ENCODE assay signal across 21 mouse cellular contexts in genomic region chr12:24686038-24686695, GRCm38 (mm10). TPM values are rescaled to one million over a fixed set of nuclear protein-coding genes. Genes with fewer than 3 reads are reported as not detected.
A peak's percentile ranks its signal among the peaks of the same experiment; 100 is the strongest.
DNase-seq lines count a peak whose midpoint lies in the region; ATAC-seq and TF ChIP-seq lines count a peak whose summit lies in the region.
"Had no signal": no experiment of that assay in that cellular context is flagged by ENCODE, and none has a peak within 500 bp of the region (broad histone marks: within the 10 kb centered on the region; RNA-seq: fewer than 3 reads in every experiment).

No protein-coding gene starts in this region.

- peak; percentile 40 for TF ChIP-seq CTCF in kidney, adult 2 months (conservative IDR thresholded peaks at IDR 0.05; ENCODE audit: insufficient read depth, insufficient read length, low read depth, low read length)
- peak; percentile 24; the same call in 1 of the 2 replicates for TF ChIP-seq CTCF in liver, postnatal 0 days (IDR thresholded peaks at IDR 0.05; ENCODE audit: low read depth)

- H3K27me3 ChIP-seq in intestine, embryonic 16.5 days (replicated peaks; ENCODE audit: control insufficient read depth, insufficient read depth, low read length): peaks cover 2% of the 10 kb centered on the region; the same call in 1 of the 2 replicates
- no peaks in the 10 kb centered on the region for H3K27me3 ChIP-seq in kidney, adult 2 months (replicated peaks; ENCODE audit: control insufficient read depth, insufficient read depth, low read length)
- H3K27me3 ChIP-seq in liver, postnatal 0 days (ENCODE audit: insufficient read depth, low read length): peaks cover 14% of the 10 kb centered on the region; the same call in 1 of the 2 replicates

- TF ChIP-seq POLR2A in kidney, adult 2 months (IDR thresholded peaks at IDR 0.05; ENCODE audit: low read depth, low read length): peak; percentile 41

- H3K36me3 ChIP-seq in intestine, embryonic 16.5 days (ENCODE audit: control insufficient read depth, insufficient read depth, low read length): no peaks in the 10 kb centered on the region
- H3K36me3 ChIP-seq in kidney, adult 2 months (ENCODE audit: control insufficient read depth, insufficient read depth, low read length): no peaks in the 10 kb centered on the region
- no peaks in the 10 kb centered on the region for H3K36me3 ChIP-seq in liver, postnatal 0 days (replicated peaks; ENCODE audit: insufficient read depth, low read length)
- H3K36me3 ChIP-seq: forebrain, embryonic 15.5 days; hindbrain, embryonic 15.5 days; limb, embryonic 13.5 days; neural tube, embryonic 12.5 days had no signal

- peak; percentile 93 for DNase-seq in kidney, adult 2 months
- peak; percentile 59 to 82 for DNase-seq in kidney, postnatal 25 days
- DNase-seq in liver, postnatal 0 days: no peak
- DNase-seq in testis, postnatal 10 days (ENCODE audit: low spot score): no peak
- DNase-seq in embryo, embryonic 10 days (ENCODE audit: low spot score): no peak
- no peak for DNase-seq in adrenal gland, postnatal 10 days
- DNase-seq: adrenal gland, postnatal 14 days; cerebellum, postnatal 10 days; heart, adult 18-20 months; layer of hippocampus, adult 9-11 months; right cerebral cortex, postnatal 4 days; thymus, postnatal 36 days had no signal

- H3K9me3 ChIP-seq in intestine, embryonic 16.5 days (ENCODE audit: control insufficient read depth, low read length): no peaks in the 10 kb centered on the region
- no peaks in the 10 kb centered on the region for H3K9me3 ChIP-seq in liver, postnatal 0 days (ENCODE audit: low read length)
- H3K9me3 ChIP-seq: forebrain, embryonic 15.5 days; hindbrain, embryonic 15.5 days; limb, embryonic 13.5 days; neural tube, embryonic 12.5 days had no signal

- ATAC-seq in intestine, embryonic 16.5 days: peak; percentile 89
- peak; percentile 95 for ATAC-seq in liver, postnatal 0 days
- no peak for ATAC-seq in cerebellum, adult (ENCODE audit: insufficient number of reproducible peaks, low FRiP score, low TSS enrichment)
- ATAC-seq: CD4-positive, CD25-positive, alpha-beta regulatory T cell, adult 4 months; forebrain, embryonic 15.5 days had no signal

- peaks cover 21% of the 10 kb centered on the region for H3K4me1 ChIP-seq in intestine, embryonic 16.5 days (ENCODE audit: control insufficient read depth, insufficient read depth, low read length)
- H3K4me1 ChIP-seq in kidney, adult 2 months (ENCODE audit: control insufficient read depth, insufficient read depth, low read length): peaks cover 49% of the 10 kb centered on the region
- H3K4me1 ChIP-seq in liver, postnatal 0 days (ENCODE audit: insufficient read depth): peaks cover 14% of the 10 kb centered on the region

- TF ChIP-seq EP300 in liver, postnatal 0 days (IDR thresholded peaks at IDR 0.05; ENCODE audit: low read depth): 0 out of 2 replicates have a peak, but pooled peaks have one; percentile 21

- H3K9ac ChIP-seq in intestine, embryonic 16.5 days (ENCODE audit: low read depth, low read length): 0 out of 2 replicates have a peak overlapping the region, but pooled peaks have one; percentile 14
- H3K9ac ChIP-seq in liver, postnatal 0 days (replicated peaks): no peak overlapping the region
- H3K9ac ChIP-seq: forebrain, embryonic 15.5 days; hindbrain, embryonic 15.5 days; limb, embryonic 13.5 days; neural tube, embryonic 12.5 days had no signal

- H3K4me2 ChIP-seq in intestine, embryonic 16.5 days (ENCODE audit: low read depth, low read length): peak overlapping the region; percentile 41
- peak overlapping the region; percentile 50 for H3K4me2 ChIP-seq in liver, postnatal 0 days (ENCODE audit: low read depth, low read length)
- H3K4me2 ChIP-seq: forebrain, embryonic 15.5 days; hindbrain, embryonic 15.5 days; limb, embryonic 13.5 days; neural tube, embryonic 12.5 days had no signal

- H3K27ac ChIP-seq in intestine, embryonic 16.5 days (ENCODE audit: low read length): peak overlapping the region; percentile 85
- H3K27ac ChIP-seq in kidney, adult 2 months (ENCODE audit: insufficient read depth, low read depth, low read length): peak overlapping the region; percentile 95
- peak overlapping the region; percentile 72 for H3K27ac ChIP-seq in liver, postnatal 0 days (ENCODE audit: low read depth)
- H3K27ac ChIP-seq: forebrain, embryonic 15.5 days; hindbrain, embryonic 15.5 days; limb, embryonic 13.5 days; neural tube, embryonic 12.5 days had no signal

- 47% methylated on average over 6 of the region's 6 CpGs for WGBS in intestine, embryonic 16.5 days
- WGBS in kidney, adult 2 months: 30% methylated on average over 6 of the region's 6 CpGs
- 50% methylated on average over 6 of the region's 6 CpGs for WGBS in liver, postnatal 0 days (ENCODE audit: insufficient replicate concordance)

- H3K4me3 ChIP-seq in intestine, embryonic 16.5 days (ENCODE audit: low read length): peak overlapping the region; percentile 10; the same call in 1 of the 2 replicates
- no peak overlapping the region for H3K4me3 ChIP-seq in kidney, adult 2 months (ENCODE audit: insufficient read depth, low read depth, low read length)
- no peak overlapping the region for H3K4me3 ChIP-seq in liver, postnatal 0 days (ENCODE audit: low read depth, low read length)
- H3K4me3 ChIP-seq: forebrain, embryonic 15.5 days; hindbrain, embryonic 15.5 days; limb, embryonic 13.5 days; neural tube, embryonic 12.5 days had no signal

RNA-seq across cellular contexts. Expression of gene Cys1, which starts 4.6 kb away (rescaled TPM):
- 1.4 and 2.1 TPM in 2 replicates for polyA plus RNA-seq in intestine, embryonic 16.5 days (2015; fragmentation: Nextera tagmentation; extraction: Ambion mirVana)
- 71.1 and 93.2 TPM in 2 replicates for polyA plus RNA-seq in kidney, adult 2 months (2012; rRNA removed)
- polyA plus RNA-seq in liver, postnatal 0 days (2015; fragmentation: Nextera tagmentation; extraction: Ambion mirVana): 0.31 and 0.50 TPM in 2 replicates
- 1 to 10 TPM; 2.7 to 4.4 TPM for total RNA-seq in adrenal gland, postnatal 10 days (2021)
- total RNA-seq: megakaryocyte, adult 5-6 weeks; MEL had no signal
- polyA plus RNA-seq: CD4-positive, CD25-positive, alpha-beta regulatory T cell, adult 4 months had no signal

RNA-seq across cellular contexts. Expression of gene Rrm2, which starts 21.9 kb away (rescaled TPM):
- polyA plus RNA-seq in intestine, embryonic 16.5 days (2015; fragmentation: Nextera tagmentation; extraction: Ambion mirVana): 122 and 147 TPM in 2 replicates
- 1.3 and 1.6 TPM in 2 replicates for polyA plus RNA-seq in kidney, adult 2 months (2012; rRNA removed)
- polyA plus RNA-seq in liver, postnatal 0 days (2015; fragmentation: Nextera tagmentation; extraction: Ambion mirVana): 235 and 276 TPM in 2 replicates
- 10 to 100 TPM; 43.7 to 50.5 TPM for total RNA-seq in adrenal gland, postnatal 10 days (2021)

RNA-seq across cellular contexts. Expression of gene Klf11, which starts 35.1 kb away (rescaled TPM):
- 8.1 and 10.0 TPM in 2 replicates for polyA plus RNA-seq in intestine, embryonic 16.5 days (2015; fragmentation: Nextera tagmentation; extraction: Ambion mirVana)
- 8.4 and 8.5 TPM in 2 replicates for polyA plus RNA-seq in kidney, adult 2 months (2012; rRNA removed)
- 4.0 and 5.3 TPM in 2 replicates for polyA plus RNA-seq in liver, postnatal 0 days (2015; fragmentation: Nextera tagmentation; extraction: Ambion mirVana)
- 10 to 100 TPM; 20.5 to 21.4 TPM for total RNA-seq in adrenal gland, postnatal 10 days (2021)

Comparison
In these comparisons a context has a peak if more than half of its experiments do, and no peak if none do; other contexts are left out.
1. DNase-seq: peak in kidney, adult 2 months (single experiment) and kidney, postnatal 25 days (2 of 2); none in liver, postnatal 0 days (single experiment), testis, postnatal 10 days (single experiment), embryo, embryonic 10 days (single experiment) and adrenal gland, postnatal 10 days (single experiment).
2. RNA of gene Cys1, which starts 4.6 kb away (polyA plus RNA-seq): 71.1 to 93.2 TPM in kidney, adult 2 months; 1.4 to 2.1 TPM in intestine, embryonic 16.5 days and 0.31 to 0.50 TPM in liver, postnatal 0 days; every median in the first group is over 10 times any median in the second.
3. RNA of gene Rrm2, which starts 21.9 kb away (polyA plus RNA-seq): 235 to 276 TPM in liver, postnatal 0 days and 122 to 147 TPM in intestine, embryonic 16.5 days; 1.3 to 1.6 TPM in kidney, adult 2 months; every median in the first group is over 10 times any median in the second.
4. Peak in every context shown above with its lines, with median percentiles within 50 percentile points of each other: H3K27ac ChIP-seq.